Mouse (Mus musculus): ENCODE measurements around the gene Tra2b.
"Not testable (repeated sequence)": the region's sequence is repeated elsewhere in the genome, so short reads cannot be mapped to it uniquely, and the experiment has no call there.

Gene Tra2b

DNA sequence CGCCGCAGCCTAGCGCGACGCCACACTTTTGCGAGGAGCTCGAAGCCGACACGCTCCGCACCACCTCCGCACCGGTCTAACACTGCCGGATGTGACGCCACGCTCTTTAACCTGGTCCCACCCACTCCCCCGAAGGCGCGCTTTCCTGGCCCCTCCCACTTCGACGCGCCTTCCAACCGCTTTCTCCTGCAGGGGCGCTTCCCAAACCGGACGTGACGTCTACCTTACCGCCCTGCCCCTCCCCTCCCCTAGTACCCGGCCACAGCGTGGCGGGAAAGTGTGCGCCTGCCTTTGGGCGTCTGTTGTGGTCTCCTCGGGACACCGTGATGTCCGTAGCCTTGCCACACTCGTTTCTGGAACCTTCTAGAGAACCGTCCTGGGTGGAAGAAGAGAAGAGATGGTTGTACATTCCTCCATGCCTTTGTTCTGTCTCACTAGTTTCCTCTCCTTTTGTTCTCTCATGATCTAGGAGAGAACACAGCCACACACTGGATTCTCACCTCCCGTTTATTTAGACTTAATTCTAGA is at the start of gene Tra2b:
Tra2b (minus strand) TSS at position 157 of the 528 bp plus-strand sequence.
- DNase-seq = peak; percentile 98

DNA sequence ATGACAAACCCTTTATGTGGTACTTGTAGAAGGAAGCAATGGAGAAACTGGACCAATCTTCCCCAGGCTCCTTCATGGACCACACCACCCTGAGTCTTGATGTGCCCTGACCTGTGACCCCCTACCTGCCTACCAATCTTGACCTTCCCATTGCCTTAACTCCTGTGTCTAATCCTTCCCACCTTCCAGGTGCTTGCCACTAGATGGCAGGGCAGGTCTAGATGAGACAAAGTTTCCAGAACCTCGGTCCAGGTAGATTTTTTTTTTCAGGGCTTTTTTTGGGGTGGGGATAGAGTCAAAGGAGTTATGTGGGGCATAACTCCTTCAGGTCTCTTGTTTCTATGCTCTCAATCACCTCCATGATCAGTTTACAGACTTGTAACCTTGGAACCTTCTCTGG is 44.8 kb upstream of the Tra2b start:
- DNase-seq = peak; percentile 49

DNA sequence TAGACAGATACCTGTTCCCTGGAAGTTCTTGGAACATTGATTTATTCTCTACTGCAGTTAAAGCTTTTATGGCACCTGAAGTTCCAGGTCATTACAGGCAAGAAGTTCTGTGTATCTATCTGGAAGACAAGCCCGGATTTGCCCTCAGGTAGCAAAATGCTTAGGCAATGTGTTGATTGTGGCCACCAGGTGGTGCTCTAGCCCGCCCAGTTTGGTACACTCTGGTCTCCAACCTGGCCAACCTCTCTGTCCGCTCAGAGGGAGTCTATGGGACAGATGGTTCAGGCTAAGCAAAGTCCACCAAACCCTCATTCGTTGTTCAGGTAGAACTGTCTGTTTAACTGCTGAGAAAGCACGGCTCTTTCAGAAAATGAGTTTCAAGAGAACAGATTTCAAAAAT is 36.8 kb upstream of the Tra2b start:
- DNase-seq = peak; percentile 85

DNA sequence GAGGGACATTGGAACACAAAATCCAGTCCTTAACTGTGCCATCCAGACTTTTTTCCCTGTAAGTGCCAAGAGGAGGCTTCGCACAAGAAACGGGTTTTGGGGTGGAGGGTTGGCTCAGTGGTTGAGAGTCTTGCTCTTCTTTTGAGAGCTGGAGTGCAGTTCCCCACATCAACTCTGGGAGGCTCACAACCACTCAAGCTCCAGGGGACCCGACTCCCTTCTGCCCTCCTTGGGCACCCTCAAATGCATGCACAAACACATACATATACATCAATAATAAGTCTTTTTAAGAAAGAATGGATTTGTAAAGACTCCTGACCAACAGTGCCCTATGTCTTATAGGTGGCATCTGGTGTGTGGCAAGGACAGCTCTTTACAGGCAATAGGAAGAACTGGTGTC is 35.6 kb upstream of the Tra2b start:
- DNase-seq = no peak

DNA sequence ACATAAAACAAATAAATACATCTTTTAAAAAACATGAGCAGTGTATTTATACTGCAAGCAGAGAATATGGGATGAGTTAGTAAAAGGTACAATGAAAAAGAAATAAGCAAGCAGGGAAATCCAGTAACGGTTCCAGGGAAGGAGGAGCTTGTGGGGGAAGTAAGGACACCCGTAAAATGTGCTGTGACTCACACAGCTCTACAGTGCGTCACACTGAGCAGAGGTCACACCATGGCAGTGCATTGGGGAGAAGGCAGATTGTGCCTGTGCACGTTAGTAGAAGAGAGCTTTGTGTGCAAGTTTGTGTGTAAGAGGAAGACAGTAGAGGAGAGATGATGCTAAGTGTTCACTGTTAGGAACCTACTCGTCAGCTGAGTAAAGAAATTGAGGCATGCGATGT is 31.1 kb upstream of the Tra2b start:
- DNase-seq = no peak

DNA sequence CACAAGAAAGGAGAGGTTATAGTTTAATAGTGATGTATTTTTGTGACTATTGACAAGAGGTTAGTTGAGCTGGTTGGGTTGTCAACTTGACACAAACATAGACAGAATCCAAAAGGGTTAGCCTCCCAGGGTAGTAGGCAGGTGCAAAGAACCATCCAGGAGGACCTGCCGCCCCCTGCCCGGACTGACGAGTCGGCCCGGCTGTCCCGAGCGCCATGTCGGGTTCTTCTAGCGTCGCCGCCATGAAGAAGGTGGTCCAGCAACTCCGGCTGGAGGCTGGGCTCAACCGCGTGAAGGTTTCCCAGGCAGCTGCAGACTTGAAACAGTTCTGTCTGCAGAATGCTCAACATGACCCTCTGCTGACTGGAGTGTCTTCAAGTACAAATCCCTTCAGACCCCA is 29.0 kb upstream of the Tra2b start:
- DNase-seq = not testable (repeated sequence)

DNA sequence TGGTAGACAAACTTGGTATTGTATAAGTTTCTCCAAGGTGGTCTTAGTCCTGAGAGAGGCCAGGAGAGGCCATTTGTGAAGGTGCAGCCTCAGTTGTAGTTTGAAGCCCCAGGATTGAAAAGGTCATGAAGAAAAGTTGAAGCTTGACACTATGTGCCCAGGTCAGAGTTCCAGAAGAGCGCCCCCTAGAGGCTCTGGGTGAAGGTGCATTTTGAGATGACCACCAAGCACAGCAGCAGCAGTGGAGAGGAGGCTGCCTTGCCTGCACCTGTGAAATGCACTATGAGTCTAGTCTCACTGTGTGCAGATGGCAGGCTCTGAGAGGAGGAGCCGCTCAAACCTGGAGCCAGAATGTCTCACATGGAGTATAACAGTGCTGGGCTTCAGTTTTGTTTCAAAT is 27.8 kb upstream of the Tra2b start:
- no peak for DNase-seq

DNA sequence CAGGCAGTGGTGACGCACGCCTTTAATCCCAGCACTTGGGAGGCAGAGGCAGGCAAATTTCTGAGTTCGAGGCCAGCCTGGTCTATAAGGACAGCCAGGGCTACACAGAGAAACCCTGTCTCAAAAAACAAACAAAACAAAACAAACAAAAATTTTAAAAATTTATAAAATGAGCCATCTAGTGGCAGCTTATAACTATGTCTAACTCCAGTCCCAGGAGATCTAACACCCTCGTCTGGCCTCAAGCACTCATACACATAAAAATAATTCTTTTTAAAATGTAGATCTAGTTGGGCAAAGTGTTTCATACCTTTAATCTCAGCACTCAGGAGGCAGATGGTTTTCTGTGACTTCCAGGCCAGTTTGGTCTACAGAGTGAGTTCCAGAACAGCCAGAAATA is 26.6 kb upstream of the Tra2b start:
- no peak for DNase-seq

DNA sequence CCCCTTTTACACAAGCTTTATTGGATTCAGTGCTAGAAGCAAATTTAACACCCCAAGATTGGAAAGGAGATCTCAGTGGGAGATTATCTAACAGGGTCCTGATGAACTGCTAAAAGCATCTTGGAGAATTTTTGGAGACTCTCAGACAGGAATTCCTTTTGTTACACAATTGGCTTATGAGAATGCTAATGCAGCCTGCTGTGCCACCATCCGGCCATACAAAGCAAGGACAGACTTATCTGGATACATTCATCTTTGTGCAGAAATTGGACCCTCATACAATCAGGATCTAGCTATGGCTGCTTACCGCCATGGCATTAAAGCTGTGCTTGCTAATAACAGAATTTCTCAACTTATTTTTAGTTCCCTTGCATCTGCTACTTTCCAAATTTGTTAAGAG is 23.8 kb upstream of the Tra2b start:
- DNase-seq = no peak

DNA sequence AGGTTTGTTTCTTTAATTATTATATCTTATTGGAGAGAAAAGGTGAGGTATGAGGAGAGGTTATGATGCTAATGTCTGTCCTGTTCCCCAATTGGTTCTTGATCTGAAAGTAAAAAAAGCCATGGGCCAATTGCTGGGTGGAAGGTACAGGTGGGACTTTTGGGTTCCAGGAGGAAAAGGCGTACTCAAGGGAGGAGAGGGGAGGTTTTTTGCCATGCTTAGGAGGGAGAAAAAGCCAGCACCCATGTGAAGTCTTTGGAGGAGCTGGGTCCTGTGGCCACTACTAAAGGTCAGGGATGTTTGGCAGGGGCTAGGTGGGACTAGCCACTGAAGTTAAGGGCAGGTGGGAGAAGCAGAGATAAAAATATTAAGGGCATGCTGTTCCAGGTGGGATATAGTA is 21.2 kb upstream of the Tra2b start:
- no peak for DNase-seq

DNA sequence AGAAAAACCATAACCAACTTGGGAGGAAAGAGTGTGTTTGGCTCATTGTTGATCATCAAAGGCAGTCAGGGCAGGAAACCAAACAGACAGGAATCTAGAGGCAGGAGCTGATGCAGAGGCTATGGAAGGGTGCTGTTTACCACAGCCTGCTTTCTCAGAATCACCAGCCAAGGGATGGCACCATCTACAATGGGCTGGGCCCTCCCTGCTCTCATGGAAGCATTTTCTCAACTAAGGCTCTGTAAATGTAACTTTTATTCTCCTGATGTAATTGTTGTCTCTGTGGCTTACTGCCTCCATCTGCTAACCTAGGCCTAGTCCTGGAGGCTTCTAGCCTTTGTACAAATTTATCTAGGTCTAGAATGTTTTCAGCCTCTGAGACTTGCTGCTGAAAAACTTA is 10.7 kb upstream of the Tra2b start:
- no peak for DNase-seq

DNA sequence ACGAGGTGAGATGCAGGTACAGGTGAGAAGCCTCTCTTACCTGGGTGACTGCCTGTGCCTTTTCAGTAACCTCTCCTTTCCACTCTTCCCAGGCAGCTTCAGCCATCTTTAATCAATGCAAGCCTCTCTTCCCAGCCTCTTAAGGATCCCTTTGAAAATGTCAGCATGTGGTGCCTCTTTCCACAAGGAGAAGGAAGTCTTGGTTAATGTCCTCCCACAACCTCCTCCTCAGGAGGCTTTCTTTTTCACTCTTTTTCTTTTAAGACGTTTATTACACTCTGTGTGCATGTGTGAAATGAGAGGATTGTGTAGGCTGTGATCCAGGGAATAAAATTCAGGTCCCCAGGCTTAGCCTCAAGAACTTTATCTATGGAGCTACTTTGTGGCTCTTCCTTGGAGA is 9.3 kb upstream of the Tra2b start:
- DNase-seq = no peak

DNA sequence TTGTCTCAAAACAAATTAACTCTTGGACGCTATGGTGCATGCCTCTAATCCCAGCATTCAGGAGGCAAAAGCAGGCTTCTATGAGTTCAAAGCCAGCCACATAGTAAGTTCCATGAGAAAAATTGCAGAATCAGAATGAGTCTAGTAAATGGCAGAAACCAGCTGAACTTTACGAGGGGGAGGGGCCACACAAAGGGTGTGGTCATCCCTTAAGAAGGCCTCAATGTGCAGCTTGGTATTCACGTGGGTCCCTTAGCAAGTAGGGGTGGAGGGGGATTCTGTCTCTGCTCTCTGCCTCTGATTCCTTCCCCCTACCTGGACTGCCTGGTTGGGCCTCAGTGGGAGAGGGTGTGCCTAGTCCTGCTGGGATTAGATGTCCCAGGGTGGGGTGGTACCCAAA is 4.7 kb upstream of the Tra2b start:
- no peak for DNase-seq

DNA sequence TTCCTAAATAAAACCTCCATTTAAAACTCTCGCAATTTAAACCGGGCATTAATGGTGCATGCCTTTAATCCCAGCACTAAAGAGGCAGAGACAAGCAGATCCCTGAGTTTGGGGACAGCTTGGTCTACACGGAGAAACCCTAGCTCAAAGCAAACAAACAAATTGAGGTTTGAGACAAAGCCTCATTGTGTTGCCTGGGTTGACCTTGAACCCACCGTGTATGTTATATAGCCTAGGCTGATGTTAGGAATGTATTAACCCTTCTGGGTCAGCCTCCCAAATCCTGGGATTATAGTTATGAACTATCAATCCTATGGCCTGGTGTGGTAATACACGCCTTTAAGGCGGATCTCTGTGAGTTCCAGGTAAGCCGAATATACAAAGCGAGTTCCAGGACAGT is 579 bp upstream of the Tra2b start:
- no peak for DNase-seq

DNA sequence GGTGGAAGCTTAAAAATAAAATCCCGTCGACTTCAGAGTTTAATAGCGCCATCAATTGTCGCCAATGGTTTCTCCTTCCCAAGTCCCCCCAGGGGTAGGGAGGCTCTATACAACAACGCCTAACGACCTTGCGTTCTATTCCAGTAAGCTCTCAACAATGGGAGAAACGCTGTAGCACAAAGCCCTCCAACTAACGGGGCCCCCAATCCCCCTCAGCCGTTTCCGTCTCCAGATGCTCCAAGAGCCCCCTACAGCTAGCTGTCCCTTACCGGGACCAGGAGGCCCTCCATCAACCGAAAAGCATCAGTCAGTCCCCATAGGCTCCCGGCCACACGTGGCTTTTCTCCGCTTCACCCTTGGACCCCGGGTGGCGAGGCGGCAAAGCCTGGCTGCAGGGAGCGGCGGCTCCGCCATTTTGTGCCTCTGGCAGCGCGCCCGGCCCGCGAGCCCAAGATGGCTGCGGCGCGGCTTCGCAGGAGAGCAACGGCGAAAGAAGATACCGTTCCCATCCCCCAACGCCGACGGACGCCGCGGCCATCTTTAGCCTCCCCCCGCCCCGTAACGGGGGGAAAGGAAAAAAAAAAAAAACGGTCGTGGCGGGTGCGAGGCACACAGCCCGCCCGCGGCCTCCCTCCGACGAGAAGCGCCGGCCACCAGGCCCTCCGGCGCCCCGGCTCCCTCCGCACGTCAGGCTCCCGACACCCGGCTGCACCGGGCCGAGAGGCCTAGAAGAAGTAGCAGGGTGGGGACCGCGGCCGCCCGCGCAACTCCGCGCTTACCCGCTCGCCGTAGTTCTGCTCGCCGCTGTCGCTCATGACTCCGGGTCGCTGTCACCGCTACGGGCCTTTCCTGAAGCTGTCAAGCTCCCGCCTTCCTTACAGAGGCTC is 600 bp downstream of the Tra2b start:
- peak; percentile 88 for DNase-seq

DNA sequence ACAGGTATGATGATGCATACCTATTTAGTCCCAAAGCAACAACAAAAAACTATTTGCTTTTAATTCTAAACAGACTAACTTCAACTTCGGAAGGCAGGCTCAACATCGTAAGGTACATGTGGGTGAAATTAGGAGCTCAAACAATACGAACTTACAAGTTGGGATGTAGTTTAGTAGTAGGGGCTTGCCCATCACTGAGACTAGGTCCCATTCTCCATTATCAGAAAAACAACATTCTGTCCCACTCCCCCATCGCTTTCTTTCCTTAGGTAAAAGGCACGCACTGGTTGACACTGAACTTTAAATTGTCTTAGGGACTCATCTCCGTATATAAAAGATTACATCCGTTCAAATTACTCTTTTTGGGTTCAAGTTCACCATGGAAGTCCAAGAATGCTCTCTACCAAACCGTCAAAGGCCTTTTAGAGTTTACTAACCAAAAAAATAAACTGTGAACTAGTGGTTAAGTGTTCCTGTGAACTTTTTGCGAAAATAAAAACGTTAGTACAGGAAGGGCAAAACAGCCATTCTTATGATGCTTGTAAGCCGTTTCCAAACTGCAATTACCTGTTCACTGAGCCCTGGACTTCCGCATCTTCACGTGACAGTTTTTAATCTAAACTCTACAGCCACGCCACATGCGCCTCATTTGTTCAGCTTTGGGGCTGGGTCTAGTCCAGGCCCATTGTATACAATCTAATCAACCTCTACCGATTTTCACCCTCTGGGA is 1.4 kb downstream of the Tra2b start:
- peak; percentile 28 for DNase-seq

DNA sequence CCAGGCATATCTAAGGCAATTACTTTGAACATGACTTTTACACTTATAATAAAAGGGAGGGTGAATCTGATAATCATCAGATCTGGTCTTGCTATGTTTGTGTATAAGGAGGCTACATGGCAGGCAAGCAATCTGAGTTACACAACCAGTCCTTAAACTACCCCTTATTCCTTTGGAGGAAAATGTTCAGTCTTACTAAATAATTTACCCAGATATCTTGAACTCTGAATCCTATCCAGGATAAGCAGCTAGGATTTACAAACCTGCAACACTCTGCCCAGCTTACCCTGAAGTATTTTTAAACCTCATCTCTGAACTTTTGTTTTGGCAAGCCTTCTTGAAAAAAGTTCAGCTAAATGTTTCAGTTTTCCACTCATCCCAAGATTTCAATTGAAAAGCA is 2.7 kb downstream of the Tra2b start:
- no peak for DNase-seq

DNA sequence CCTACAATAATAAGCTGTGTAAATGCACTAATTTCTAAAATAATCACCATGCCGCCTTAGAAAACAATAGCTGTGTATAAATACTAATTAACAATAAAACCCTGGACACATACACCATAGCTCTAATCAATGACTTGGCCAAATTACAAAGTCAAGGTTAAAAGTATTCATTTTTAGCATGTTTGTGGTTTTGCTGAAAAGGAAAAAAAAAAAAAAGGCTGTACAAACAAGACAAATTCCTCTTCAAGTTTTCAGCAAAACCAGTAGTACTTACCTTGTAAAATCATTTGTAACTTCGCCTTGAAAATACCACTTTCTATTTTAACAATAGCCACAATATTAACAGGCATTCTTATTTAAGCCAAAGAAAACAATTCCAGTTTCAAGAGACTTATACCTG is 4.2 kb downstream of the Tra2b start:
- DNase-seq = no peak

DNA sequence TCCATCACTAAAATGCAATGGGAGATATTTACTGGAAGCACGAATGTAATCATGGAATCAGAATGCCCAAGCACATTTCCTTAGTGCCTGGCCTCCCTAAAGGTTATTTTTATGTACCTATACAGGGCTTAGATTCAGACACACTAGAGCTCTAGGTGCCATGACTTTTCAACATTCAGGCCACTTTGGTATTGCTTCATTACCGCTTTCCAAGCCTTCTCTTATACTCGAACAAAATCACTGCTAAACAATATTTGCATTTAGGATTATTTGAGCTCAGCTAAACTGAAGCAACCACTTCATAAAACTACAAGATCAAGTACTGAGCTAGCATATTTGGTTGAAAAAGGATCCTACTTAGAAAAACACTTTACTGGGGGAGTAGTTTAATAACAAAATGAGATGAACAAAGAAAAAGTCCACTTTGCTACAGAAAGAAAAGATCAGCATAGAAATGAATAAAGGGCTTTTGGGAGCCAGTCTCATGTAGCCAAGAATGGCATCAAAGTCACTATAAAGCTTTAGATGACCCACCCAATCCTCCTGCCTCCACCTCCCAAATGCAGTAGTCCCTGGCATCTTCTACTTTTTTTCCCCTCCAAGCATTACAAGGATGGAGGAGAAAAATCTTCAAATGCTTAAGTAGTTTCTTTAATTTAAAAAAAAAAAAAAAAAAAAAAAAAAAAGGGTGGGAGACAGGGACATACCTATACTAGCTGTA is 5.2 kb downstream of the Tra2b start:
- no peak for DNase-seq

DNA sequence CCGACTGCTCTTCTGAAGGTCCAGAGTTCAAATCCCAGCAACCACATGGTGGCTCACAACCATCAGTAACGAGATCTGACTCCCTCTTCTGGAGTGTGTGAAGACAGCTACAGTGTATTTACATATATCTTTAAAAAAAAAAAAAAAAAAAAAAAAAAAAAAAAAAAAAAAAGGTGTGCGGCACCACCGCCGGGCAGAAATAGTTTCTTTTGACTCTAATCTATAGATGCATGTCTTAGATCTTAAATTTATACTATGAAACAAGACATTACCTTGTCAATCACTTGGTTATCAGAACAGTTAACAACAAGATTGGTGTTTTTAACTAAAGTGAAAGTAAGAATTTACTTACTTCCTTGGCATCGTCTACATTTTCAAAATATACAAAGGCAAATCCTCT is 13.6 kb downstream of the Tra2b start:
- DNase-seq = not testable (repeated sequence)

DNA sequence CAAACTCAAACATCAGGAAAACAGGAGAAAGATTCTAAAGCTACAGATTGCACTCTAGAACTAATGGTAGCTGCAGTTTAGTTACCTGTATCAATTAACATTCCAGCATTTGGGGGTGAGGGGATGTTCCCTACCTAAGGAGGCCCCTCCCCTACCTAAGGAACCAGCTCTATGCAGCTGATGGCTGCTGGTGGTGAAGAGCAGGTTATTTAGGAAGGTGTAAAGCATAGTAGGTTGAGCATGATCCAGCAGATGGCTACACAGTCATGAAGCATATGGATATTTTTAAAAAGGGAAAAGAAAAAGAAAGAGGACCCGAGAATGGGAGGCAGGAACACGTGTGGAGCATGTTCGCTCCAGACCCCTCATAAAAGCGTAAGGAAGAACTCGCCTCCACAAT is 15.5 kb downstream of the Tra2b start:
- no peak for DNase-seq

DNA sequence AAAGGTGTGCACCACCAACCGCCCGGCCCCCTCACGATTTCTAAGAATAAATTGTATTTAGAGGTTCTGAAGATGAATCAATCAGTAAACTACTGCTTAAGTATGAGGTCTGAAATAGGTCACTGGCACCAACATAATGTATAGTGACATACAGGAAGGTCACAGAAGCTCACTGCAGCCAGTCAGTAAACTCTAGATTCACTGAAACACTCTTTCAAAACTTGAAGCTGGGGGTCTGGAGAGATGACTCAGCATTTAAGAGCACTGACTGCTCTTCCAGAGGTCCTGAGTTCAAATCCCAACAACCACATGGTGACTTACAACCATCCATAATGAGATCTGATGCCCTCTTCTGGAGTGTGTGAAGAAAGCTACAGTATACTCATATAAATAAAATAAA is 16.1 kb downstream of the Tra2b start:
- DNase-seq = no peak

DNA sequence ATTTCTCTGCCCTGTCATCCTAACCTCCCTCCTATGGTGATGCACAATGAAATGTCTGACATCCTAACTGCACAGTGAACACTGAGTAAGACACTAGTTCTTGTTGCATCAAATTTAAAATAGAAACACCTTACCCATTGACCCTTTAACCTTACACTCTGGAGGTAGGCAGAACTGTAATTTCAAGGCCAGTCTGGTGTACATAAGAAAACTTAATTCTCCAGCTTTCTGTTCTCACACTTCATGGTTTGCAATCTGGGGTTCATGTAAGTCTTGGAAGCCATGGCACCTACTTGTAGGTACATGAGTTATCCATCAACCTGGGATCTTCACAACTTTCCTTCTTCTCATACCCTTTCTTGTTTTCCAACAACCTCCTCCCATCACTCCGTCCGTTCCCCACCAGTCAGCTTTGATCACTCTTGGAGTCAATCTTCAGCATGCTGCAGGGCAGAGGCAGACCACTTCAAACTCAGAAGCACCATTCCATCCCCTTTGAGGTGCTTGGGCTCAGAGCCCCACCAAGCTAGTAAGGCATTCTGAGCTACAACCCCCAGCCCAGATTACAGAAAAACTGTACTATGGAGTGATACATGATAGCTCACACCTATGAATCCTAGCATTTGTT is 23.5 kb downstream of the Tra2b start:
- DNase-seq = no peak
